Comparison of ENCODE assay signal across 7 mouse cellular contexts in genomic region chr3:54755145-54756041, GRCm38 (mm10). TPM values are rescaled to one million over a fixed set of nuclear protein-coding genes. Genes with fewer than 3 reads are reported as not detected.
DNase-seq lines count a peak whose midpoint lies in the region; ATAC-seq and TF ChIP-seq lines count a peak whose summit lies in the region.

Smad9 (plus strand) TSS chr3:54755582.

- peak within 1 kb of the TSS; percentile 99 for H3K4me2 ChIP-seq in embryonic facial prominence, embryonic 11.5 days (ENCODE audit: low read depth, low read length)
- peak within 1 kb of the TSS; percentile 99 for H3K4me2 ChIP-seq in limb, embryonic 13.5 days (replicated peaks)
- peak within 1 kb of the TSS; percentile 99 for H3K4me2 ChIP-seq in midbrain, embryonic 15.5 days

- H3K79me2 ChIP-seq in heart, adult 2 months (replicated peaks; ENCODE audit: control insufficient read depth, insufficient read depth, low read length) = no peaks in the 10 kb centered on the region

- intact Hi-C loops in heart, adult 2 months (cut with DNase I) = loop anchor here (5.0 kb wide), 1 partner anchor 52 kb away; the partner anchor contains the start of gene Rfxap

- TF ChIP-seq EP300 in heart, adult 2 months (IDR thresholded peaks at IDR 0.05; ENCODE audit: insufficient read depth, low read depth, low read length) = no peak

- DNase-seq in embryonic facial prominence, embryonic 11.5 days (ENCODE audit: low spot score) = peak; percentile 71
- DNase-seq in heart, adult 2 months = peak; percentile 77 to 81
- peak; percentile 52 to 58 for DNase-seq in kidney, adult 8-10 months
- DNase-seq in testis, postnatal 10 days (ENCODE audit: low spot score) = peak; percentile 69

- H3K36me3 ChIP-seq in embryonic facial prominence, embryonic 11.5 days (replicated peaks; ENCODE audit: control insufficient read depth, insufficient read depth, low read depth, low read length) = no peaks in the 10 kb centered on the region; the same call in 1 of the 2 replicates
- no peaks in the 10 kb centered on the region for H3K36me3 ChIP-seq in heart, adult 2 months (ENCODE audit: control insufficient read depth, insufficient read depth, low read length)
- peaks cover 17% of the 10 kb centered on the region for H3K36me3 ChIP-seq in limb, embryonic 13.5 days
- peaks cover 6% of the 10 kb centered on the region; the same call in 1 of the 2 replicates for H3K36me3 ChIP-seq in midbrain, embryonic 15.5 days (replicated peaks)

- no peak within 1 kb of the TSS for H3K27ac ChIP-seq in bone marrow macrophage, adult 2 months (ENCODE audit: insufficient read depth, low read depth, low read length)
- H3K27ac ChIP-seq in embryonic facial prominence, embryonic 11.5 days (replicated peaks; ENCODE audit: low read depth, low read length) = peak within 1 kb of the TSS; percentile 41
- H3K27ac ChIP-seq in heart, adult 2 months = peak within 1 kb of the TSS; percentile 60
- peak within 1 kb of the TSS; percentile 84 for H3K27ac ChIP-seq in limb, embryonic 13.5 days
- no peak within 1 kb of the TSS for H3K27ac ChIP-seq in midbrain, embryonic 15.5 days

- no peak for TF ChIP-seq POLR2A in bone marrow macrophage, adult 2 months (IDR thresholded peaks at IDR 0.05; ENCODE audit: borderline replicate concordance, low read depth, low read length)
- TF ChIP-seq POLR2A in heart, adult 2 months (IDR thresholded peaks at IDR 0.05; ENCODE audit: insufficient read depth, low read depth, low read length) = no peak

- H3K4me1 ChIP-seq in bone marrow macrophage, adult 2 months (ENCODE audit: control insufficient read depth, insufficient read depth, low read length) = no peaks in the 10 kb centered on the region
- no peaks in the 10 kb centered on the region; the same call in 1 of the 2 replicates for H3K4me1 ChIP-seq in embryonic facial prominence, embryonic 11.5 days (ENCODE audit: control insufficient read depth, insufficient read depth, low read length)
- no peaks in the 10 kb centered on the region for H3K4me1 ChIP-seq in heart, adult 2 months (ENCODE audit: control insufficient read depth, insufficient read depth, low read length)
- peaks cover 37% of the 10 kb centered on the region for H3K4me1 ChIP-seq in limb, embryonic 13.5 days
- peaks cover 16% of the 10 kb centered on the region for H3K4me1 ChIP-seq in midbrain, embryonic 15.5 days

- peak; percentile 88 for ATAC-seq in embryonic facial prominence, embryonic 11.5 days (replicated peaks; ENCODE audit: insufficient number of reproducible peaks, low FRiP score, low TSS enrichment, low read depth)
- ATAC-seq in limb, embryonic 13.5 days (ENCODE audit: low FRiP score, low read depth) = peak; percentile 89
- ATAC-seq in midbrain, embryonic 15.5 days (replicated peaks) = peak; percentile 83

- H3K9ac ChIP-seq in embryonic facial prominence, embryonic 11.5 days (replicated peaks; ENCODE audit: low read length) = peak within 1 kb of the TSS; percentile 70
- peak within 1 kb of the TSS; percentile 81 for H3K9ac ChIP-seq in heart, adult 2 months (ENCODE audit: low read depth, low read length)
- H3K9ac ChIP-seq in limb, embryonic 13.5 days = peak within 1 kb of the TSS; percentile 81
- H3K9ac ChIP-seq in midbrain, embryonic 15.5 days = peak within 1 kb of the TSS; percentile 66

- H3K4me3 ChIP-seq in bone marrow macrophage, adult 2 months (ENCODE audit: insufficient read depth, low read length) = peak within 1 kb of the TSS; percentile 67
- peak within 1 kb of the TSS; percentile 70 for H3K4me3 ChIP-seq in embryonic facial prominence, embryonic 11.5 days (ENCODE audit: low read depth, low read length)
- peak within 1 kb of the TSS; percentile 70 for H3K4me3 ChIP-seq in heart, adult 2 months
- peak within 1 kb of the TSS; percentile 62 for H3K4me3 ChIP-seq in limb, embryonic 13.5 days
- H3K4me3 ChIP-seq in midbrain, embryonic 15.5 days = peak within 1 kb of the TSS; percentile 64

- H3K9me3 ChIP-seq in embryonic facial prominence, embryonic 11.5 days (replicated peaks; ENCODE audit: control insufficient read depth, low read length) = no peaks in the 10 kb centered on the region
- H3K9me3 ChIP-seq in limb, embryonic 13.5 days = no peaks in the 10 kb centered on the region
- no peaks in the 10 kb centered on the region for H3K9me3 ChIP-seq in midbrain, embryonic 15.5 days

- 1% methylated on average over 55 of the region's 66 CpGs for WGBS in embryonic facial prominence, embryonic 11.5 days
- WGBS in heart, adult 2 months = 1% methylated on average over 66 of the region's 66 CpGs
- under 1% methylated on average over 56 of the region's 66 CpGs for WGBS in limb, embryonic 13.5 days
- WGBS in midbrain, embryonic 15.5 days = under 1% methylated on average over 66 of the region's 66 CpGs

- no peak for TF ChIP-seq CTCF in bone marrow macrophage, adult 2 months (IDR thresholded peaks at IDR 0.05; ENCODE audit: low read depth, low read length)
- TF ChIP-seq CTCF in heart, adult 2 months (IDR thresholded peaks at IDR 0.05) = peak; percentile 12; the same call in 1 of the 2 replicates

- H3K27me3 ChIP-seq in embryonic facial prominence, embryonic 11.5 days (ENCODE audit: control insufficient read depth, insufficient read depth, low read length) = 0 out of 2 replicates have a peak, but pooled peaks cover 2% of the 10 kb centered on the region
- no peaks in the 10 kb centered on the region for H3K27me3 ChIP-seq in heart, adult 2 months (ENCODE audit: control insufficient read depth, insufficient read depth, low read length)
- peaks cover 3% of the 10 kb centered on the region; the same call in 1 of the 2 replicates for H3K27me3 ChIP-seq in limb, embryonic 13.5 days
- no peaks in the 10 kb centered on the region; the same call in 1 of the 2 replicates for H3K27me3 ChIP-seq in midbrain, embryonic 15.5 days (replicated peaks)

RNA-seq across cellular contexts. Expression of gene Smad9, which starts in this region (rescaled TPM):
- polyA plus RNA-seq in bone marrow macrophage, adult 2 months (2012; ENCODE audit: insufficient read depth, insufficient read length, missing spikeins) = not detected in 2 replicates
- polyA plus RNA-seq in embryonic facial prominence, embryonic 11.5 days (2014; fragmentation: Nextera tagmentation; extraction: Ambion mirVana) = 1.2 TPM in 2 replicates
- total RNA-seq in heart, adult 2 months (2021) = 1 to 10 TPM; 1.6 to 3.5 TPM
- polyA plus RNA-seq in heart, adult 2 months (2012; rRNA removed) = 1.0 and 1.5 TPM in 2 replicates
- 1.4 and 1.7 TPM in 2 replicates for polyA plus RNA-seq in limb, embryonic 13.5 days (2015; fragmentation: Nextera tagmentation; extraction: Ambion mirVana)
- polyA plus RNA-seq in midbrain, embryonic 15.5 days (2015; fragmentation: Nextera tagmentation; extraction: Ambion mirVana) = 0.30 and 0.46 TPM in 2 replicates

Comparison
In these comparisons a context has a peak if more than half of its experiments do, and no peak if none do; other contexts are left out.
1. Peak in ATAC-seq, H3K4me3 ChIP-seq, H3K9ac ChIP-seq and H3K4me2 ChIP-seq in midbrain, embryonic 15.5 days; RNA of the gene not detected or under 1 TPM.
2. H3K27ac ChIP-seq: peak in embryonic facial prominence, embryonic 11.5 days (single experiment), heart, adult 2 months (single experiment) and limb, embryonic 13.5 days (single experiment); none in bone marrow macrophage, adult 2 months (single experiment) and midbrain, embryonic 15.5 days (single experiment).
3. Peak in every context shown above with its lines, with median percentiles within 50 percentile points of each other: H3K4me3 ChIP-seq, ATAC-seq, DNase-seq, H3K4me2 ChIP-seq and H3K9ac ChIP-seq.